Comparison of ENCODE assay signal across 8 mouse cellular contexts in the genomic region with DNA sequence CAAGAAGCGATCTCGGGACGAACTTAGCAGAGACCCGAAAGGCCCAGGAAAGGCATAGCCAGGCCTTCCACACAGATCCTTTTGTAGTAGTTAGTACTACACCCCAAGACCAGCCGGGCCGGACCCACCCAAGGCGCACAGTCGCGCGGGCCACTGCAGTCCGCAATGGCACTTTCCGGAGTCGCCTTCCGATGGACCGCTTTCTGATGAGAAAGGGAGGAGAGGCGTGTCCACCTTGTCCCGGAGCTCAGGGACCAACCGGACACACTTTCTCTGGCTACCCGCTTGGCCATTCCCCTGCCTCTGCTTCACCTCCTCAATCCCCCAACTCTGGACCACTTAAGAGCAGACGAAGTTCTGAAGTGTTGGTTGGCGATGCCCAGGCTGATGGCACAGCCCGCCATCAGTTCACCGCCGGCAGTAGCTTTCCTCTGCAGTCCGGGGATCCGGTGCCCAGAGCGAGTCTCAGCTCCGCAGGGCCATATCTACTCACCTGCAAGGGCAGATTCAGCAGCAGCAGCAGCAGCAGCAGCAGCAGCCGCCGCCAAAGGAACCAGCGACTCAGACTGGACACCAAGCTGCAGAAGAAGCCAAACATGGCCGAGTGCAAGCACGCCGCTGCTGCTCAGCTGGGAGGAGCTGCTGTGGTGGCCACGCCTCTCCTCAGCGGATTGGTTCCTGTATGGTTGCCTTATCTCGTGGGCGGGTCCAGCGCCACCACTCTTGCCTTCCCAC. TPM values are rescaled to one million over a fixed set of nuclear protein-coding genes. Genes with fewer than 3 reads are reported as not detected.
DNase-seq lines count a peak whose midpoint lies in the region; ATAC-seq and TF ChIP-seq lines count a peak whose summit lies in the region.

A gene (minus strand): TSS at position 628 of the 735 bp plus-strand sequence.

- no peaks in the 10 kb centered on the region for H3K27me3 ChIP-seq in limb, embryonic 14.5 days (ENCODE audit: control insufficient read depth, insufficient read depth, low read length)
- no peaks in the 10 kb centered on the region for H3K27me3 ChIP-seq in midbrain, embryonic 16.5 days (ENCODE audit: control insufficient read depth, insufficient read depth, low read depth, low read length)
- no peaks in the 10 kb centered on the region for H3K27me3 ChIP-seq in spleen, adult 2 months (ENCODE audit: control insufficient read depth, insufficient read depth, low read length)

- no peaks in the 10 kb centered on the region for H3K4me1 ChIP-seq in embryonic fibroblast, embryonic 13.5 days (ENCODE audit: control insufficient read depth, insufficient read depth, low read length)
- no peaks in the 10 kb centered on the region for H3K4me1 ChIP-seq in limb, embryonic 14.5 days (ENCODE audit: control insufficient read depth, insufficient read depth, low read length)
- H3K4me1 ChIP-seq in midbrain, embryonic 16.5 days (ENCODE audit: control insufficient read depth, insufficient read depth, low read length): no peaks in the 10 kb centered on the region
- no peaks in the 10 kb centered on the region for H3K4me1 ChIP-seq in spleen, adult 2 months (ENCODE audit: control insufficient read depth, insufficient read depth, insufficient read length)

- H3K9me3 ChIP-seq in limb, embryonic 14.5 days (ENCODE audit: control insufficient read depth, low read length): no peaks in the 10 kb centered on the region
- no peaks in the 10 kb centered on the region for H3K9me3 ChIP-seq in midbrain, embryonic 16.5 days (replicated peaks; ENCODE audit: control insufficient read depth, low read length, poor library complexity, severe bottlenecking)

- 3% methylated on average over 37 of the region's 39 CpGs for WGBS in limb, embryonic 14.5 days
- WGBS in midbrain, embryonic 16.5 days: 1% methylated on average over 39 of the region's 39 CpGs
- WGBS in spleen, adult 2 months: 5% methylated on average over 39 of the region's 39 CpGs

- TF ChIP-seq POLR2A in embryonic fibroblast, embryonic 13.5 days (IDR thresholded peaks at IDR 0.05; ENCODE audit: low read depth, low read length): peak; percentile 77
- TF ChIP-seq POLR2A in limb, embryonic 14.5 days (IDR thresholded peaks at IDR 0.05; ENCODE audit: borderline replicate concordance, extremely low read depth, insufficient read depth, insufficient read length): 0 out of 2 replicates have a peak, but pooled peaks have one; percentile 28
- TF ChIP-seq POLR2A in spleen, adult 2 months (IDR thresholded peaks at IDR 0.05; ENCODE audit: low read depth, low read length): no peak; the same call in 1 of the 2 replicates

- TF ChIP-seq CTCF in embryonic fibroblast, embryonic 13.5 days (IDR thresholded peaks at IDR 0.05; ENCODE audit: borderline replicate concordance, insufficient read depth, low read length): no peak
- no peak for TF ChIP-seq CTCF in spleen, adult 2 months (IDR thresholded peaks at IDR 0.05; ENCODE audit: extremely low read depth, insufficient read depth, insufficient read length, insufficient replicate concordance)

- H3K27ac ChIP-seq in embryonic fibroblast, embryonic 13.5 days (ENCODE audit: insufficient read depth, low read length): no peak within 1 kb of the TSS
- no peak within 1 kb of the TSS for H3K27ac ChIP-seq in limb, embryonic 14.5 days (replicated peaks; ENCODE audit: low read depth, low read length)
- H3K27ac ChIP-seq in midbrain, embryonic 16.5 days (ENCODE audit: low read length): no peak within 1 kb of the TSS
- no peak within 1 kb of the TSS for H3K27ac ChIP-seq in spleen, adult 2 months (ENCODE audit: insufficient read depth, low read length)

- H3K9ac ChIP-seq in limb, embryonic 14.5 days (ENCODE audit: low read depth, low read length, severe bottlenecking): peak within 1 kb of the TSS; percentile 66
- H3K9ac ChIP-seq in midbrain, embryonic 16.5 days (ENCODE audit: low read depth, low read length): peak within 1 kb of the TSS; percentile 74

- H3K36me3 ChIP-seq in limb, embryonic 14.5 days (ENCODE audit: control insufficient read depth, insufficient read depth, low read length): no peaks in the 10 kb centered on the region
- H3K36me3 ChIP-seq in midbrain, embryonic 16.5 days (ENCODE audit: control insufficient read depth, insufficient read depth, low read length): no peaks in the 10 kb centered on the region
- H3K36me3 ChIP-seq in spleen, adult 2 months (ENCODE audit: control insufficient read depth, insufficient read depth, low read length): no peaks in the 10 kb centered on the region

- peak; percentile 99 for ATAC-seq in limb, embryonic 14.5 days (ENCODE audit: low FRiP score, low read depth)
- ATAC-seq in midbrain, embryonic 16.5 days: peak; percentile 99

- peak; percentile 85 to 88 for DNase-seq in B cell, adult 2 months
- DNase-seq in brain, adult 2 months (ENCODE audit: low read depth, low spot score): peak; percentile 89
- DNase-seq in heart, adult 9 months (ENCODE audit: low spot score in 2 of 2): peak; percentile 78 to 79
- peak; percentile 80 for DNase-seq in kidney, adult 9 months
- peak; percentile 91 for DNase-seq in limb, embryonic 14.5 days (ENCODE audit: low spot score)
- peak; percentile 67 to 81 for DNase-seq in spleen, adult 2 months (ENCODE audit: low read depth in 1 of 2, low spot score in 2 of 2)

- H3K4me3 ChIP-seq in embryonic fibroblast, embryonic 13.5 days (ENCODE audit: insufficient read depth, low read length): peak within 1 kb of the TSS; percentile 69
- peak within 1 kb of the TSS; percentile 63 for H3K4me3 ChIP-seq in limb, embryonic 14.5 days (replicated peaks; ENCODE audit: low read length)
- H3K4me3 ChIP-seq in midbrain, embryonic 16.5 days (ENCODE audit: low read depth, low read length): peak within 1 kb of the TSS; percentile 62
- peak within 1 kb of the TSS; percentile 83 for H3K4me3 ChIP-seq in spleen, adult 2 months (ENCODE audit: extremely low read depth, insufficient read depth, insufficient read length)

- H3K4me2 ChIP-seq in limb, embryonic 14.5 days (replicated peaks; ENCODE audit: low read depth, low read length, severe bottlenecking): peak within 1 kb of the TSS; percentile 73
- peak within 1 kb of the TSS; percentile 95 for H3K4me2 ChIP-seq in midbrain, embryonic 16.5 days (ENCODE audit: low read length)

RNA-seq across cellular contexts. Expression of the gene that starts here (rescaled TPM):
- 13.4 and 15.9 TPM in 2 replicates for polyA plus RNA-seq in embryonic fibroblast, embryonic 13.5 days (2011; ENCODE audit: insufficient read length, low read depth, missing spikeins)
- polyA plus RNA-seq in limb, embryonic 14.5 days (2012; rRNA removed): 20.5 and 24.4 TPM in 2 replicates
- polyA plus RNA-seq in limb, embryonic 14.5 days (2014; fragmentation: Nextera tagmentation; extraction: Ambion mirVana): 10.7 and 13.0 TPM in 2 replicates
- polyA plus RNA-seq in midbrain, embryonic 16.5 days (2015; fragmentation: Nextera tagmentation; extraction: Ambion mirVana): 3.3 and 3.8 TPM in 2 replicates
- 5.2 and 5.6 TPM in 2 replicates for polyA plus RNA-seq in spleen, adult 2 months (2012; rRNA removed)
